Mouse (Mus musculus) erythroblast, adult 5-6 weeks (primary cell): ENCODE measurements around the gene Zfp248. TPM values are rescaled to one million over a fixed set of nuclear protein-coding genes. Genes with fewer than 3 reads are reported as not detected.

Experiments used
- ATAC-seq: replicated peaks from 2 replicates; pipeline ENCODE4 v1.8.0; 2016; ENCODE audit warnings: moderate number of reproducible peaks, mild to moderate bottlenecking, moderate TSS enrichment, inconsistent platforms; ENCODE audit not compliant: poor library complexity, low FRiP score, severe bottlenecking
- total RNA-seq, 2 experiments: library from RNA; stranded (forward) in 1 of 2; stranded (reverse) in 1 of 2; fragments of 150-400 nt in 1 of 2; fragments of 200-764, 138-1000 nt in 1 of 2; gene quantifications; 2 replicates each; pipeline versions ENCODE4 v1.2.3 to v1.2.4; 2015 to 2017; ENCODE audit warnings: low replicate concordance in 2 of 2

Gene Zfp248
- total RNA-seq, 2 experiments from 2014 or later = not detected

DNA sequence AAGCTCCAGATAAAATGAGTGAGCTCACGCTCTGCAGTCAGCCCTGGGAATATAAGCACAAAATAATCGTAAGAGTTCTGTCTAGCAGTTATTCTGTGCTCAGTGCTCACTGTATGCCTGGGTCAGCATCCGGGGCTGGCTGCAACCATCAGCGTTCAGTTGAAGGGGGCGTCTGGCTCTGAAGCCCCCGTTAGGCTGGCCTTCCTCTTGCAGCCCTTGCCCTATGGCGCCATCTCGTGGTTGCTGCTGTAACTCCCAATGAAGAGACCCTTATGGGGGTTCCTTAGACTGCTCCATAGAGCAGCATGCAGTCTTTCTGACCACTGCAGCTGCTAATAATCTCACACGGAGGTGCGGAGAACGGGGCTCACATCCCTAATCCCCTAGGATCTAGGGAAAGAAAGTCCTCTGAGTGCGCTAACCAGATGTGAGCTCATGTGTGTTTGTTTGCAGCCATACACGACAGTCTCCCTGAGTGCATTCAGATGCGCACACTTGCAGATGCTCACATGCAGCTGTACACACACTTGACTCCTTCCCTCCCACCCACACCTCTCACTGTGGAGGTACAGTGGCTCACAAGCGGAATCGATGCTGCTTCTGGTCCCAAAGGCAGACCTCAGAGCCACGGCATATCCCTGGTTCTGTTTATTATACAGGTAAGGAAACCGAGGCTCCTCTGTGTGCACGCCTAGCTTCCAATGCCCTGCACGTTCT is 75.7 kb downstream of the Zfp248 start:
- ATAC-seq = no peak

DNA sequence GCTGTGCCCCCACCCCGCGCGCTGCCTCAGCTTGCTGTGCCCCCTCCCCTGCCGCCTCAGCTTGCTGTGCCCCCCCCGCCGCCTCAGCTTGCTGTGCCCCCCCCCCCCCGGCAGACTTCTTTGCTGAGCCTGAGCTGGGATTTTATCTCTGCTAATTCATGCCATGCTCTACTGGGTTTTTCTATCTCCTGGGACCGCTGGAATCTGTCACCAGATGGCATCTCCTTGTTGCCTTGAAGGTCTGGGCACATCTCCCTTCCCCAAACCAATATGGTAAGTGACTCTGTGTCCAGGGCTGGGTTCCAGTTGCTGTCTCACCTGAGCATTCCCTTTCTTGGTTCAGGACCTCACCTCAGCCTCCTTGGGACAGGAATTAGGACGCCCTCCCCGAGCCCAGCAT is 77.7 kb downstream of the Zfp248 start:
- no peak for ATAC-seq

Other genes starting within 250 kb of the Zfp248 start
- 9.4 and 13.3 TPM in 2 replicates for gene Bms1, start 36.1 kb downstream of the Zfp248 start, total RNA-seq (2015; ENCODE audit: low replicate concordance)
- gene Bms1, start 36.1 kb downstream of the Zfp248 start, total RNA-seq (2017; ENCODE audit: low replicate concordance) = 21.5 and 24.4 TPM in 2 replicates
- not detected in 2 replicates for gene Zfp9, start 23.8 kb upstream of the Zfp248 start, total RNA-seq (2015; ENCODE audit: low replicate concordance)
- not detected in 2 replicates for gene Zfp9, start 23.8 kb upstream of the Zfp248 start, total RNA-seq (2017; ENCODE audit: low replicate concordance)
- 5.0 and 6.9 TPM in 2 replicates for gene Ankrd26, start 106.7 kb upstream of the Zfp248 start, total RNA-seq (2015; ENCODE audit: low replicate concordance)
- gene Ankrd26, start 106.7 kb upstream of the Zfp248 start, total RNA-seq (2017; ENCODE audit: low replicate concordance) = 5.0 and 15.6 TPM in 2 replicates